Mouse (Mus musculus): ENCODE data around the gene Idh2.
"Not testable (repeated sequence)": the region's sequence is repeated elsewhere in the genome, so short reads cannot be mapped to it uniquely, and the experiment has no call there.

The Idh2 gene

GRCm38 (mm10) chr7:80060012-80060778 lies 55.0 kb downstream of the Idh2 start:
- DNase-seq (ENCODE audit: low spot score in 2 of 2): peak; percentile 88 to 90

- peak in 1 of 2 experiments; percentile 32 for DNase-seq (ENCODE audit: low spot score in 2 of 2)
Measured at GRCm38 (mm10) chr7:80059064-80059838, 55.9 kb downstream of the Idh2 start.

DNA sequence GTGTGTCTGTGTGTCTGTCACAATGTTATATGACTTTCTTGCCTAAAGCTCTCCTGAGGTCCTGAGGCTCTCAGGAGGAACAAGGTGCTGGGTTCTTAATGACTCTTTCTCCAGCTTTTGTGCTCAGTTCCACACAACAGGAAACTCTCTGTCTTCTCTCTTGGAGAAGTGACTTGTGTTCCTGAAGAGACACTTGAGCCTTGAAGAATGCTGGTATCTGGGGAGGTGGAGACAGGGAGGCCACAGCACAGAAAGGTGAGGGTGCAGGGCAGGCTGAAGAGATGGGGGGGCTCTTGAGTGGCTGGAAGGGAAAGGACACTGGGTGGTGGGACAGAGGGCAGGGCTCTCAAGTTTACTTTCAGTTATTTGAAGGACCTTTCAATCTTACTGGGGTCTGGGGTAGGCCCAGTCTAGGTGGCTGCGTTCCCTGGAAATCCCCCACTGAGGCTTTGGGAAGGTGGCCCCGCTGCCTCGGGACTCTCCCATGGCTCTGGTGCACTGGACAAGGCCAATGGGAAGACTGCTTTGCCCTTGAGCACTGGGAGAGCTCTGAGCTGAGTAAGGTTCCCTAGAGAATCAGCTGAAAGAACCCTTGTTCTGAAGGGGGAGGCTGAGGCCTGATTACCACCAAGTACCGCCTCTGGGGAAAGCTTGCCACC lies 56.7 kb downstream of the Idh2 start:
- no peak for DNase-seq (ENCODE audit: low spot score in 2 of 2)

DNA sequence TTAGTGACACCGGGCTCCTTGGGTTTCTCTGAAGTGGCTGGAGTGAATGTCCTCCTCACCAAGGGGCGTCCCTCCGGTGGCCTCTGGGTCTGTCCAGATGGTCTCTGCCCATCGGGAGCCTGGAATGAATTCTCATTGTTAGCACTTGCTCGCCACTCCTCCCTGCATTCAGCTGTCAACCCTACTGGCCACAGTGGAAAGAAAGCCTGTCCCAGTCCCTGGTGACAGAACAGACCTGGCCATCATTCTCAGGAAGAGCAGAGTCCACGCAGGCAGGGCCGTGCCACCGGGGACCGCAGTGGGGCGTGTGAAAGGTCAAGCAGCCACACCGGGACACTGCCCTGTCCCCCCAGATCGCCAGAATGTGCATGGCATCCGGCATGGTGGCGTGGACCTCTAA lies 57.4 kb downstream of the Idh2 start:
- no peak for DNase-seq (ENCODE audit: low spot score in 2 of 2)

GRCm38 (mm10) chr7:80057002-80057691 lies 58.0 kb downstream of the Idh2 start:
- DNase-seq (ENCODE audit: low spot score in 2 of 2): no peak

GRCm38 (mm10) chr7:80055781-80056180 lies 59.4 kb downstream of the Idh2 start:
- no peak for DNase-seq (ENCODE audit: low spot score in 2 of 2)

- no peak for DNase-seq (ENCODE audit: low spot score in 2 of 2)
Measured at GRCm38 (mm10) chr7:80053147-80053546, 62.0 kb downstream of the Idh2 start.

GRCm38 (mm10) chr7:80052261-80052660 lies 62.9 kb downstream of the Idh2 start:
- DNase-seq (ENCODE audit: low spot score in 2 of 2): peak; percentile 75 to 76

DNA sequence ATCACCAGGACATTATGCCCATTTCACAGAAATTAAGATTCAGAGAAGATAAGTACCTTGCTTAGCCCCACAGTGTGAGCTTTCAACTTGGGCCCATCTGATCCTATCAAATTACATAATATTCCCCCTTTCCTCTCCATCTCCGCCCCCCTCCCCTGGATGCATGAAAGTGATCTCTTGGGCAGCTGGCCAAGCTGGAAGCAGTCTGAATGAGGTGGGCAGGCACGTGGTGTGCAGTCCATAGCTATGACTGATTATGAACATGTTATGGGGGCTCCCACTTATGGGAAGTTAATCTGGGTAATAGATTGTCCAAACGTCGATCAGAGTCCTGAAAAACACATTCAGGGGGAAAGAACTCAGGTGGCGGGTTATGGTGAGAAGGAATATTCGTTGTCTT lies 63.4 kb downstream of the Idh2 start:
- no peak for DNase-seq (ENCODE audit: low spot score in 2 of 2)

DNA sequence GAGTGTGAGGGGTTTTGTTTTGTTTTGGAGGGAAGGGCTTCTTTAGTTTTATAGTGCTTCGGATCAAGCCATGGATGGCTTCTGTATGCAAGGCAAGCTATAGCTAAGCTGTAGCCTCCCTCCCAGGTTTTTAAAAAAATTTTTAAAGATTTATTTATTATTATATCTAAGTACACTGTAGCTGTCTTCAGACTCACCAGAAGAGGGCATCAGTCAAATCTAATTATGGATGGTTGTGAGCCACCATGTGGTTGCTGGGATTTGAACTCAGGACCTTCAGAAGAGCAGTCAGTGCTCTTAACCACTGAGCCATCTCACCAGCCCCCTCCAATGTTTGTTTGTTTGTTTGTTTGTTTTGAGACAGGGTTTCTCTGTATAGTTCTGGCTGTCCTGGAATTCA lies 64.8 kb downstream of the Idh2 start:
- DNase-seq (ENCODE audit: low spot score in 2 of 2): not testable (repeated sequence)

GRCm38 (mm10) chr7:80049746-80050145 lies 65.4 kb downstream of the Idh2 start:
- no peak for DNase-seq (ENCODE audit: low spot score in 2 of 2)

- DNase-seq (ENCODE audit: low spot score in 2 of 2): no peak
Measured at GRCm38 (mm10) chr7:80047041-80047440, 68.2 kb downstream of the Idh2 start.
